Mouse (Mus musculus): ENCODE measurements around the gene Tubg1. TPM values are rescaled to one million over a fixed set of nuclear protein-coding genes. Genes with fewer than 3 reads are reported as not detected.

Gene Tubg1
- polyA plus RNA-seq, 1 experiment from 2014 or later = 70.5 TPM

DNA sequence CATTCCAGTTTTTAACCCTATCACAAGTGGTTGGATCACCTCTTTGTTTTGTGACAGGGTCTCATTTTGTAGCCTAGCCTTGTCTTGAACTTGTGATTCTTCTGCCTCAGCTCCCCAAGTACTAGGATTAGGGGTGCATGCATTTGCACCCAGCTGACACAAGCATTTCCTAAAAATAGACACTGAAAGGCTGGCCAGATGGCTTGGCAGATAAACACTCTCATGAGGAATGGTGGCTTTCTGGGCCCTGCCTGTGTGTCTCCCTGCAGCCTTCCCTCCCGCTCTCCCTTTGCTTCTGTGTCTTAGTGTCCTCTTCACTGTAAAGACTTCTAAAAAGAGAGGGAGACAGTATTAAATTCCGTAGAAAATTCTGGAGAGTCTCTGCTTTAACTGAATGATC, 11.4 kb downstream of the Tubg1 start:
- no peaks in the 10 kb centered on the region for H3K27me3 ChIP-seq
- H3K4me2 ChIP-seq (replicated peaks) = no peak overlapping the region
- ATAC-seq (ENCODE audit: low FRiP score, low read depth) = no peak
- H3K4me1 ChIP-seq = no peaks in the 10 kb centered on the region
- H3K9me3 ChIP-seq = peaks cover 8% of the 10 kb centered on the region; the same call in 1 of the 2 replicates
- H3K9ac ChIP-seq = no peak overlapping the region
- no peak overlapping the region for H3K4me3 ChIP-seq
- H3K36me3 ChIP-seq = peaks cover 13% of the 10 kb centered on the region
- WGBS = 90% methylated on average over 2 of the region's 2 CpGs
- H3K27ac ChIP-seq = no peak overlapping the region

- Histone ChIP-seq H3K4me2 (replicated peaks) (no peak overlapping the region), H3K27ac (no peak overlapping the region), H3K9ac (no peak overlapping the region), H3K4me1 (no peaks in the 10 kb centered on the region), H3K36me3 (peaks cover 8% of the 10 kb centered on the region), H3K4me3 (no peak overlapping the region), H3K9me3 (peaks cover 3% of the 10 kb centered on the region; the same call in 1 of the 2 replicates), H3K27me3 (no peaks in the 10 kb centered on the region)
- WGBS = 90% methylated on average over 6 of the region's 6 CpGs
- ATAC-seq (ENCODE audit: low FRiP score, low read depth) = no peak
Measured at GRCm38 (mm10) chr11:101131701-101132100, 12.0 kb downstream of the Tubg1 start.

- H3K27me3 ChIP-seq = no peaks in the 10 kb centered on the region
- H3K4me1 ChIP-seq = no peaks in the 10 kb centered on the region
- ATAC-seq (ENCODE audit: low FRiP score, low read depth) = no peak
- H3K9ac ChIP-seq = no peak overlapping the region
- H3K9me3 ChIP-seq = no peaks in the 10 kb centered on the region
- H3K36me3 ChIP-seq = no peaks in the 10 kb centered on the region
- H3K4me3 ChIP-seq = no peak overlapping the region
- no peak overlapping the region for H3K4me2 ChIP-seq (replicated peaks)
- H3K27ac ChIP-seq = no peak overlapping the region
- WGBS = 76% methylated on average over 12 of the region's 12 CpGs
Measured at GRCm38 (mm10) chr11:101133037-101133436, 13.3 kb downstream of the Tubg1 start.

DNA sequence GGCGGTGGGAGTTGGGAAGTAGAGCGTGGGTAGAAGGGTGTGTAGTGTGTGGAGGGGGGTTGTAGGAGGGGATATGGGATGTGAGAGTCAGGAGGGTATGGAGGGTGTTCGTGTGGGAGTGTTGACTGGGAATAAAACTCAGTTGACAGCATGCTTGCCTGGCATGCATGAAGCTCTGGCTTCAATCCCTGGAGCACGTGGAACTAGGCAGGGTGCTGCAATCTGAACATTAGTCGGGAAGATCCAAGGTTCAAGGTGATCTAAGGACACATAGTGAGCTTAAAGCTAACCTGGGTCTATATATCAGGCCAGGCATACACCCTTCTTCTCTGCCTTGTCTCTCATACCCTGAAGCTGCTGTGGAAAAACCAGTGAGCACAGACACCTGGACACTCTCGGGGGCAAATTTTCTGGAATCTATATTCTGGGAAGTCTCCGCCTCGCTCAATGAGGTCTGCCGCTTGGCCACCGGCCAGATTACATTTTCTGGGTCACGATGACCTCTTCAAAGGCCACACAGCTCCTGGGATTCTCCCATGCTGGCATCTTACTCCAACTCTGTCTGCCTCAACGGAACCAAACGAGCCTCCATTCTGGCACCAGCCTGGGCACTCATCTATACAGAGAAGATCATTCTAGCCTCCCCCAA, 14.6 kb downstream of the Tubg1 start:
- WGBS = 80% methylated on average over 13 of the region's 13 CpGs

GRCm38 (mm10) chr11:101137000-101137399, 17.3 kb downstream of the Tubg1 start:
- no peak overlapping the region for H3K27ac ChIP-seq
- no peak overlapping the region for H3K4me3 ChIP-seq
- H3K36me3 ChIP-seq = no peaks in the 10 kb centered on the region
- 82% methylated on average over 7 of the region's 7 CpGs for WGBS
- no peaks in the 10 kb centered on the region for H3K9me3 ChIP-seq
- H3K9ac ChIP-seq = no peak overlapping the region
- H3K27me3 ChIP-seq = peaks cover 19% of the 10 kb centered on the region
- no peak overlapping the region for H3K4me2 ChIP-seq (replicated peaks)
- H3K4me1 ChIP-seq = peaks cover 20% of the 10 kb centered on the region
- no peak for ATAC-seq (ENCODE audit: low FRiP score, low read depth)

More for the DNA sequence above, 14.6 kb downstream of the Tubg1 start:
- no peak for ATAC-seq (ENCODE audit: low FRiP score, low read depth)
- Histone ChIP-seq H3K4me3 (no peak overlapping the region), H3K9me3 (no peaks in the 10 kb centered on the region), H3K9ac (no peak overlapping the region), H3K4me1 (peaks cover 5% of the 10 kb centered on the region), H3K27me3 (no peaks in the 10 kb centered on the region; the same call in 1 of the 2 replicates), H3K36me3 (no peaks in the 10 kb centered on the region), H3K27ac (no peak overlapping the region), H3K4me2 (replicated peaks) (no peak overlapping the region)

- Histone ChIP-seq H3K27me3 (peaks cover 19% of the 10 kb centered on the region), H3K4me1 (peaks cover 23% of the 10 kb centered on the region), H3K36me3 (no peaks in the 10 kb centered on the region), H3K9ac (no peak overlapping the region), H3K4me3 (peak overlapping the region; percentile 5; the same call in 1 of the 2 replicates), H3K9me3 (no peaks in the 10 kb centered on the region), H3K4me2 (replicated peaks) (peak overlapping the region; percentile 44), H3K27ac (no peak overlapping the region)
- peak; percentile 36; the same call in 1 of the 2 replicates for ATAC-seq (ENCODE audit: low FRiP score, low read depth)
- WGBS = 16% methylated on average over 15 of the region's 15 CpGs
Measured at GRCm38 (mm10) chr11:101138536-101139181, 18.9 kb downstream of the Tubg1 start.

DNA sequence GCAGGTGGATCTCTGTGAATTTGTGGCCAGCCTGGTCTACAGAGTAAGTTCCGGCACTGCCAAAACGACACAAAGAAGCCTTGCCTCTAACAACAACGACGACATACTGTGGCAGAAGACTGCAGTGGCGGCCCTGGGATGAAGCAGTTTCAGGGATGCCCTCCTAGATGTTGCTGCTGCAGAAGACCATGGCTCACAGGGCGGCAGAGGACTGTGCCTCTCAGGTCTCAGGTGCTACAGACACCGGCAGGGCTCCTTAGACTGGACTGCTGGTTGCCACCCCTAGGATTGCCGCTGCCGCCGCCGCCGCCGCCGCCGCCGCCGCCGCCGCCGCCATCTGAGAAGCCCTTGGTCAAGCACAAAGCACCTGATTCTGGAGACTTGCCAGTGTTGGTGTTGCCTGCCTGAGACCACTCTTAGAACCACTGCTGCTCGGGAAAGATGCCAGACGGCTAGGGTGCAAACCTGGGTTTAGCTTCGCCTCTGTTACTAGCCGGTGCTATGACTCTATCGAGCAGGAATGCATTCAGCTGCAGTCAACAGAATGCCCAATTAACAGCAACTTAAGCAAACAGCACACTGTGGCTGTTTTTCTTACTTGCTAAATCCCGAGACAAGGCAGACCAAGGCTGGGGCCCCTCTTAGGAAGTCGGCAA, 20.6 kb downstream of the Tubg1 start:
- H3K4me1 ChIP-seq = peaks cover 27% of the 10 kb centered on the region
- peaks cover 19% of the 10 kb centered on the region for H3K27me3 ChIP-seq
- H3K4me3 ChIP-seq = peak overlapping the region; percentile 29
- ATAC-seq (ENCODE audit: low FRiP score, low read depth) = no peak
- H3K27ac ChIP-seq = peak overlapping the region; percentile 39; the same call in 1 of the 2 replicates
- H3K4me2 ChIP-seq (replicated peaks) = peak overlapping the region; percentile 58
- H3K9me3 ChIP-seq = no peaks in the 10 kb centered on the region
- 42% methylated on average over 27 of the region's 27 CpGs for WGBS
- H3K9ac ChIP-seq = peak overlapping the region; percentile 31; the same call in 1 of the 2 replicates
- no peaks in the 10 kb centered on the region for H3K36me3 ChIP-seq

- Histone ChIP-seq H3K9me3 (no peaks in the 10 kb centered on the region), H3K4me3 (no peak overlapping the region), H3K36me3 (no peaks in the 10 kb centered on the region), H3K27ac (no peak overlapping the region), H3K4me2 (replicated peaks) (no peak overlapping the region), H3K9ac (no peak overlapping the region), H3K27me3 (peaks cover 19% of the 10 kb centered on the region), H3K4me1 (peaks cover 27% of the 10 kb centered on the region)
- WGBS = 72% methylated on average over 8 of the region's 8 CpGs
- ATAC-seq (ENCODE audit: low FRiP score, low read depth) = no peak
Measured at GRCm38 (mm10) chr11:101141088-101141487, 21.4 kb downstream of the Tubg1 start.

- Histone ChIP-seq H3K9ac (no peak overlapping the region), H3K4me2 (replicated peaks) (no peak overlapping the region), H3K4me1 (peaks cover 27% of the 10 kb centered on the region), H3K4me3 (no peak overlapping the region), H3K27ac (no peak overlapping the region), H3K27me3 (peaks cover 19% of the 10 kb centered on the region), H3K9me3 (no peaks in the 10 kb centered on the region), H3K36me3 (no peaks in the 10 kb centered on the region)
- no peak for ATAC-seq (ENCODE audit: low FRiP score, low read depth)
- 85% methylated on average over 10 of the region's 10 CpGs for WGBS
Measured at GRCm38 (mm10) chr11:101142215-101142967, 22.7 kb downstream of the Tubg1 start.

DNA sequence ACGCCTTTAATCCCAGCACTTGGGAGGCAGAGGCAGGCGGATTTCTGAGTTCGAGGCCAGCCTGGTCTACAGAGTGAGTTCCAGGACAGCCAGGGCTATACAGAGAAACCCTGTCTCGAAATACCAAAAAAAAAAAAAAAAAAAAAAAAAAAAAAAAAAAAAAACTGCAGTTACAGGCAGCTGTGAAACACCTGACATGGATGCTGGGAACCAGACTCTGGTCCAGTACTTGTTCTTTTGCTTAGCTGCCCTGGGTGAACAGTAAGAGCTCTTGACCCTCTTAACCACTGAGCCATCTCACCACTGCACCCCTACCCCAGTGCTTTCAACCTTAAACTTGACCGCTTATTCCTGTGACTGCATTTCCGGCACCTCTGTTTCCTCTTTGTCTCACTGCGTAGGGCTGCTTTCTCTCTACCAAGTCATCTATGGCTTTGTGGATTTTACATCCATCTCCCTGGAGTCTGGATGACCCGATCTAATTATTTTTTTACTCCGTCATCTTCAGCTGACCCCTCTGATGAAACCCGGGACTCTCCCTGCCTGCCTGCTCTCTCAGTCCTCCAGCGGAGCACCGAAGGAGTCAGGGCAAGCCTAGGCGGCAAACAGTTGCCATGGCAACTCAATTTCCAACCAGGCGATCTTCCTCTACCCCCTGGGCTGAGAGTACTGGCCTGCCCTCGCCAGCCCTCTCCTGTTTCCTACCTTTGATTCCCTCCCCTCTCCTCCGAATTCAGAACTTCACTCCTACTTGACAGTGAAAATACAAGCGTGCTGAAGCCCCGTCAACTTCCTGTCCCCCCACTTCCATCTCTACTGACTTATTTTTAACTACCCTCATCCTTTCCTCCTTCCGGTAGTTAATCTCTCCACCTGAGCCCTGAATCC, 23.8 kb downstream of the Tubg1 start:
- WGBS = 21% methylated on average over 19 of the region's 19 CpGs
- Histone ChIP-seq H3K27ac (no peak overlapping the region), H3K9ac (peak overlapping the region; percentile 53; the same call in 1 of the 2 replicates), H3K4me3 (peak overlapping the region; percentile 31), H3K9me3 (no peaks in the 10 kb centered on the region), H3K27me3 (peaks cover 19% of the 10 kb centered on the region), H3K36me3 (no peaks in the 10 kb centered on the region), H3K4me1 (peaks cover 30% of the 10 kb centered on the region), H3K4me2 (replicated peaks) (peak overlapping the region; percentile 61)
- no peak for ATAC-seq (ENCODE audit: low FRiP score, low read depth)

DNA sequence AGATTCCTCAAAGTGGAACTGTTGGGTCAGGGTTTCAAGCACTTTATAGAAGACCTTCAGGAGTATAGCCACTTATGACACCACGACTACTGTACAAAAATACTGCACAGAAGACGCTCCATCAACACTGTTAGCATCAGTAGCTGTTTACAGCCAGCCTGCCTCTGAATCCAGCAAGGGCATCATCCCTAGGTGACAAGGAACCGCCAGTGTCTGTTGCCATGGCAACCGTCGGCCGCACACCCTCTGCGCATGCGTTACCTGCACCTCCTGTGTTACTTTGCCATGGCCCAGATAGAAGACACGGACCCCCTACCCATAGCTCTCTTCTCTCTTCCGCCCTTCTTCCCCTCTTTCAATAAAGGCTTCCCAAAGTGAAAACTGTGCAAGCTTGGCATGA, 26.6 kb downstream of the Tubg1 start:
- H3K9ac ChIP-seq = no peak overlapping the region
- H3K36me3 ChIP-seq = no peaks in the 10 kb centered on the region
- H3K4me2 ChIP-seq (replicated peaks) = no peak overlapping the region
- H3K4me3 ChIP-seq = no peak overlapping the region
- no peaks in the 10 kb centered on the region for H3K9me3 ChIP-seq
- H3K27me3 ChIP-seq = peaks cover under 1% of the 10 kb centered on the region
- no peak overlapping the region for H3K27ac ChIP-seq
- no peak for ATAC-seq (ENCODE audit: low FRiP score, low read depth)
- WGBS = 27% methylated on average over 10 of the region's 10 CpGs
- H3K4me1 ChIP-seq = peaks cover 28% of the 10 kb centered on the region
